Mouse (Mus musculus) kidney, embryonic 16.5 days (tissue): Measurements from ENCODE around the gene Pdzrn3. TPM values are rescaled to one million over a fixed set of nuclear protein-coding genes. Genes with fewer than 3 reads are reported as not detected.

Source experiments
- ATAC-seq: fragments of 200-750 bp; cut with Nextera tagmentation; 2 replicates; pipeline ENCODE4 v1.8.0; 2017; ENCODE audit warnings: moderate TSS enrichment; ENCODE audit not compliant: low FRiP score, low TSS enrichment
- H3K27ac ChIP-seq: fragments of 300-500 bp; sonication (generic); 2 replicates; pipeline ENCODE4 v1.5.1; 2014; ENCODE audit warnings: low read length
- H3K27me3 ChIP-seq: fragments of 300-500 bp; sonication (generic); 2 replicates; pipeline ENCODE4 v1.6.1; 2014; ENCODE audit warnings: low read length, control low read depth, mixed read lengths; ENCODE audit not compliant: insufficient read depth
- H3K36me3 ChIP-seq: fragments of 300-500 bp; sonication (generic); 2 replicates; pipeline ENCODE4 v1.6.1; 2014; ENCODE audit warnings: low read length, control low read depth, mixed read lengths; ENCODE audit not compliant: insufficient read depth
- H3K4me1 ChIP-seq: fragments of 300-500 bp; sonication (generic); 2 replicates; pipeline ENCODE4 v1.6.1; 2014; ENCODE audit warnings: low read length, control low read depth, mixed read lengths; ENCODE audit not compliant: insufficient read depth
- H3K4me2 ChIP-seq: fragments of 300-500 bp; sonication (generic); replicated peaks from 2 replicates; pipeline ENCODE4 v1.6.1; 2014; ENCODE audit warnings: low read depth, low read length
- H3K4me3 ChIP-seq: fragments of 300-500 bp; sonication (generic); 2 replicates; pipeline ENCODE4 v1.5.1; 2014; ENCODE audit warnings: mild to moderate bottlenecking, low read length
- H3K9ac ChIP-seq: fragments of 300-500 bp; sonication (generic); replicated peaks from 2 replicates; pipeline ENCODE4 v1.6.1; 2014; ENCODE audit warnings: low read length
- H3K9me3 ChIP-seq: fragments of 300-500 bp; sonication (generic); 2 replicates; pipeline ENCODE4 v1.6.1; 2016; ENCODE audit warnings: low read length, control low read depth
- WGBS: fragments of 180-500 bp; shearing (Covaris S2); extraction: QIAGEN DNeasy Blood & Tissue Kit; methylation state at CpG from one replicate; pipeline ENCODE4 v1.1.7; 2014; 5-methylcytosine and 5-hydroxymethylcytosine counted together
- polyA plus RNA-seq: library from polyadenylated mRNA; unstranded; fragments of >200 nt; fragmentation: Nextera tagmentation; extraction: Ambion mirVana; gene quantifications from 2 replicates; pipeline ENCODE4 v1.2.1, GENCODE M21; 2015

The Pdzrn3 gene
- polyA plus RNA-seq, 1 experiment from 2014 or later, result 8.7 TPM

DNA sequence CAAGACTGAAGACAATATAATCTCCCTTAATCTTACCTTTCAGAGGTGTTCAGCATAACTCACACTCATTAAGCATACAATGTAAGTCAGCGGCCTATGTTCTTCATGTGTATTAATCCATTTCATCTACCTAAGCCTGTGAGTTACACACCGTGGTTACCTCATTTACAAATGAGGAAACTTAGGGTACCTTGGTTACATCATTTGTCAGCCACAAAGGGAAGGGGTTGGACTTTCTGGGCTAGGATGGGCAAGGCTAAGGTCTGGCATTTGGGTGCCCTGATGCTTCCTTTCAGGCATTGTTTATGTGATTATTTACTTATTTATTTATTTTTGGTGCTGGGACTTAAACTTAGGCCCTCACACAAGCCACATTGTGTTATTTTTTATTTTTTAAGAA lies 78.3 kb downstream of the Pdzrn3 start:
- 99% methylated on average over 2 of the region's 2 CpGs for WGBS
- Histone ChIP-seq H3K4me3 (no peak overlapping the region), H3K4me2 (no peak overlapping the region), H3K27me3 (no peaks in the 10 kb centered on the region), H3K9me3 (no peaks in the 10 kb centered on the region), H3K9ac (no peak overlapping the region), H3K4me1 (no peaks in the 10 kb centered on the region), H3K36me3 (no peaks in the 10 kb centered on the region), H3K27ac (no peak overlapping the region)
- ATAC-seq, result no peak

DNA sequence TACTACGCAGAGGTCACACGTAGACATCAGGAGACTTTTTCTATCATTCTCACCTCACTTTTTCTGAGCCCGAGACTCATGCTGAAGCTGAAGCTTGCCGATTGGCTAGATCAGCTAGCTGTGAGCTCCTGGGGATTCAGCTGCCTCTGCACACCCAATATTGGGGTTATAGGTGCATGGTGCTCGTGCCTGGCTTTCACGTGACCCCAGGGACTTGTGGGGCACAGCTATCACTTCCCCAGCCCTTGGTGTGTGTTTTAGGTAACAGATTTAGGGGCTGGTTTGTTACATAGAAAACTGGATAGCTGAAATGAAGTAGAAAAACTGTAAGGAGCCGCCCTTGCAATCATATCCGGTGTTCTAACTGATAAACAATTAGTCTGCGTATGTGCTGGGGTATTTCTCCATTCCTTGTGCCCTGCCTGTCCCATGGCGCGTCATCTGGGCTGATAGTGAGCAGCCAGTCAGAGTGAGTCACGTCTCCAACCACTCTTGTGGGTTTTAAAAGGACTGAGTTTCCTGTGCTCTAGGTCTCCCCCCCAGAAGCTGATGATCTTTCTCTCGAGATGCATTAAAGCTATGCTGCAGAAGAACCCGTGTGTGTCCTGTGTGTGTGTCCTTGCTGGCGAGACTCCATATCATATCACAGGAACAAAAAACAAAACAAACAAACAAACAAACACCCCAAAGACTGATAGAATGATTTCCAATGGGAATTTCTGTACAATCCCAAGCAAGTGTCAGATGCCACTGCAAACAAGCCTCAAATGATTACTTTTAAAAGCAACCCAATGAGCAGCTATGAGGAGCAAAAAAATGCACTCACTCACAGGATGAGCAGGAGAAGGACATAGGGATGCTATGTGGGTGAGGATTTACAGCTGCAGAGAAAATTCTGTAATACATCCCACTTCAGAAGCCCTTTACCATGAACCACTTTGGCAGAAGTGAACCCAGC lies 79.9 kb downstream of the Pdzrn3 start:
- Histone ChIP-seq H3K4me2 (no peak overlapping the region), H3K27ac (no peak overlapping the region), H3K4me3 (no peak overlapping the region), H3K9me3 (no peaks in the 10 kb centered on the region), H3K9ac (no peak overlapping the region), H3K4me1 (peaks cover 7% of the 10 kb centered on the region), H3K36me3 (no peaks in the 10 kb centered on the region), H3K27me3 (no peaks in the 10 kb centered on the region)
- no peak for ATAC-seq
- WGBS, result 90% methylated on average over 13 of the region's 15 CpGs

GRCm38 (mm10) chr6:101296997-101297396 lies 80.7 kb downstream of the Pdzrn3 start:
- no peak overlapping the region for H3K27ac ChIP-seq
- no peaks in the 10 kb centered on the region for H3K36me3 ChIP-seq
- no peak overlapping the region for H3K4me3 ChIP-seq
- 85% methylated on average over 8 of the region's 8 CpGs for WGBS
- H3K27me3 ChIP-seq, result no peaks in the 10 kb centered on the region
- peaks cover 10% of the 10 kb centered on the region for H3K4me1 ChIP-seq
- no peaks in the 10 kb centered on the region for H3K9me3 ChIP-seq
- H3K9ac ChIP-seq, result no peak overlapping the region
- no peak overlapping the region for H3K4me2 ChIP-seq
- ATAC-seq, result no peak

- 85% methylated on average over 8 of the region's 8 CpGs for WGBS
- peaks cover 12% of the 10 kb centered on the region for H3K4me1 ChIP-seq
- no peak overlapping the region for H3K9ac ChIP-seq
- H3K27me3 ChIP-seq, result no peaks in the 10 kb centered on the region
- no peaks in the 10 kb centered on the region for H3K36me3 ChIP-seq
- ATAC-seq, result no peak
- H3K4me2 ChIP-seq, result no peak overlapping the region
- no peak overlapping the region for H3K27ac ChIP-seq
- H3K9me3 ChIP-seq, result no peaks in the 10 kb centered on the region
- H3K4me3 ChIP-seq, result no peak overlapping the region
Measured at GRCm38 (mm10) chr6:101296280-101296679, 81.4 kb downstream of the Pdzrn3 start.

GRCm38 (mm10) chr6:101293036-101293572 lies 84.6 kb downstream of the Pdzrn3 start:
- Histone ChIP-seq H3K4me2 (no peak overlapping the region), H3K9me3 (no peaks in the 10 kb centered on the region), H3K4me1 (peaks cover 28% of the 10 kb centered on the region), H3K27ac (0 out of 2 replicates have a peak overlapping the region, but pooled peaks have one; percentile 22), H3K27me3 (no peaks in the 10 kb centered on the region), H3K4me3 (no peak overlapping the region), H3K36me3 (no peaks in the 10 kb centered on the region), H3K9ac (no peak overlapping the region)
- WGBS, result 43% methylated on average over 12 of the region's 12 CpGs
- ATAC-seq, result peak; percentile 88

GRCm38 (mm10) chr6:101291944-101292343 lies 85.8 kb downstream of the Pdzrn3 start:
- H3K27ac ChIP-seq, result no peak overlapping the region
- no peaks in the 10 kb centered on the region for H3K36me3 ChIP-seq
- no peak for ATAC-seq
- peaks cover 28% of the 10 kb centered on the region for H3K4me1 ChIP-seq
- no peaks in the 10 kb centered on the region for H3K27me3 ChIP-seq
- no peak overlapping the region for H3K9ac ChIP-seq
- no peak overlapping the region for H3K4me3 ChIP-seq
- 85% methylated on average over 2 of the region's 2 CpGs for whole genome bisulfite sequencing
- H3K4me2 ChIP-seq, result no peak overlapping the region
- H3K9me3 ChIP-seq, result no peaks in the 10 kb centered on the region

DNA sequence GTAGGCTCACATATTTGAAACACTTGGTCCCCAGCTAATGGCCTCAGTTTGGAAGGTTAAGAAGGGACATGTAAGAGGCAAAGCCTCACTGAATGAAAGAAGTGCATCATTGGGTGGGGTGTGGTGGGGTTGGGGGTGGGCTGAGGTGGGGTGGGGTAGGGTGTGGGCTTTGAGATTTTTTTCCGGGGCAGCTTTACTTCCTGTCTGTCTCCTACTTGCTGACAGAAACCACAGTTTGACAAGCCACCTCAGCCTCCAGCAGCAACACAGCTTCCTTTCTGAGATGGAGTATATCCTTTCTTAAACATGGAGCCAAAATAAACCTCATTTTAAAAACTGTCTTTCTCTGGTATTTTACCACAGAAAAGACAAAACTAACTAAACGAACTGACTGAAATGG lies 87.5 kb downstream of the Pdzrn3 start:
- no peak overlapping the region for H3K9ac ChIP-seq
- peaks cover 28% of the 10 kb centered on the region for H3K4me1 ChIP-seq
- no peak for ATAC-seq
- no peak overlapping the region for H3K27ac ChIP-seq
- no peak overlapping the region for H3K4me3 ChIP-seq
- 21% methylated on average over 2 of the region's 2 CpGs for WGBS
- H3K36me3 ChIP-seq, result no peaks in the 10 kb centered on the region
- H3K27me3 ChIP-seq, result no peaks in the 10 kb centered on the region
- no peaks in the 10 kb centered on the region for H3K9me3 ChIP-seq
- H3K4me2 ChIP-seq, result no peak overlapping the region

DNA sequence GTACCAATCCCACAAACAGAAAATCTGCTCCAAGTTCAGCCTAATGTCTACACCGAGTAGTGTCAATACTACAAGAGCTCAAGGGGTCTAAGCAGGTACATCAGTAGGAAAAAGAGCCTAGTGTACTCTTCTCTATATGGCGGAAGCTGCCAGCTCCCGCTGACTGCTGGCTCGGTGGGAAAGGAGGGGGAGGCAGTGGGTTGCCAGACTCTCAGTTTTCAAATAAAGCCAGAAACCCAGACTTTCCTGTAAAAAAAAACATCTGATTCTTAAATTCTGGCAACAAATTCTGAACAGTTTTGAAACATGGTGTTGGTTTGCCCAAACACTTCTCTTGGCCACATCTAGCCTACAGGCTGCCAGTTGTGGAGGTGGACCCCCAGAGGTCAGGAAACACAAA lies 88.3 kb downstream of the Pdzrn3 start:
- 71% methylated on average over 4 of the region's 4 CpGs for WGBS
- no peak overlapping the region for H3K4me2 ChIP-seq
- H3K9ac ChIP-seq, result no peak overlapping the region

DNA sequence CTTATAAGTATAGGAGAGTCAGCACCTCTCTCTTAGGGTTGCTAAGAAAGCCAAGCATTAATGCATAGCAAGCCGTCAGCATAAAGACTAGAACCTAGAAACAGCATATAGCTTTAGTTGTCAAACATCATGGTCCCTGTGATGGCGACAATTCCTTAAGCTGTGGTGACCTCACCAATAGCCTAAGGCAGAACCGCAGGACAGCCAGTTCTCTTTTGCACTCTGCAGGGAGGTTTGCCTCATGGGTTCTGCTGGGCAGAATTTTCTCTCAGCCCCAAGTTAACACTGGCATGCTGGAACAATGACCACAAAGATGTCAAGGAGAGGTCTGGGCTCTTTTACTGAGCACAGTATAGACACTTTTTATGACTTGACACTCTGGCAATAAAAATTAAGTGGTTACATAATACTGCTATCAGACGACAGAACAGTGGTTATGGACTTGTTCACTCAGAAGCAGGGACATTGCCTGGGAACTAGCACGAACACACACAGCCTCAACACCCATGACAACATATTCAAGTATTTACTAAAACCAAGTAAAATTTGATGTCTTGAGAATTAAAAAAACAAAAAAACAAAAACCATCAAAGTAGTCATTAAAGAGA lies 90.0 kb downstream of the Pdzrn3 start:
- H3K9me3 ChIP-seq, result no peaks in the 10 kb centered on the region
- 56% methylated on average over 5 of the region's 5 CpGs for WGBS
- H3K4me2 ChIP-seq, result no peak overlapping the region
- H3K36me3 ChIP-seq, result no peaks in the 10 kb centered on the region
- H3K9ac ChIP-seq, result no peak overlapping the region
- no peak overlapping the region for H3K27ac ChIP-seq
- peaks cover 34% of the 10 kb centered on the region for H3K4me1 ChIP-seq
- H3K4me3 ChIP-seq, result no peak overlapping the region
- no peaks in the 10 kb centered on the region for H3K27me3 ChIP-seq
- no peak for ATAC-seq

More for the DNA sequence above, 88.3 kb downstream of the Pdzrn3 start:
- no peaks in the 10 kb centered on the region for H3K9me3 ChIP-seq
- H3K27ac ChIP-seq, result no peak overlapping the region
- no peaks in the 10 kb centered on the region for H3K27me3 ChIP-seq
- H3K4me1 ChIP-seq, result peaks cover 32% of the 10 kb centered on the region
- H3K4me3 ChIP-seq, result no peak overlapping the region
- no peak for ATAC-seq
- no peaks in the 10 kb centered on the region for H3K36me3 ChIP-seq

DNA sequence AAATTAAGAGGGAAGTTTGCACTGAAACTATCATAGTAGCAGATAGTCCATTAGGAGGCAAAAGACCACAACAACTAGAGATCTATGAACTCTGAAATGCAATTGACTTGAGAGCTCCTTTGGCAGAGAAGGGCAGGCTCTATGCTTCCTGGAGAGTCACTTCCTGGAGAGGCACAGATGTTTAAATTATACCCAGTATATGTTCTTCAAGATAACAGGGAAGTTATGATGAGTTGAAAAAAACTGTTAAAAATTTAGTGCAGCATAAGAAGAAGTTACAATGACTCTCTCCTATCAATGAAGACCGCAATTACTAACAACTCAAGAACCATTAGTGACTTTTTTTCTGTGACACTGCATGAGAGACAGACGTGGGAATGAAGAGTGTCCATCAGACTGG lies 90.6 kb downstream of the Pdzrn3 start:
- peaks cover 35% of the 10 kb centered on the region for H3K4me1 ChIP-seq
- 82% methylated on average over 2 of the region's 2 CpGs for WGBS

More for the DNA sequence above, 90.6 kb downstream of the Pdzrn3 start:
- no peaks in the 10 kb centered on the region for H3K9me3 ChIP-seq
- no peaks in the 10 kb centered on the region for H3K36me3 ChIP-seq
- H3K4me2 ChIP-seq, result no peak overlapping the region
- ATAC-seq, result no peak
- H3K9ac ChIP-seq, result no peak overlapping the region
- no peak overlapping the region for H3K27ac ChIP-seq
- H3K4me3 ChIP-seq, result no peak overlapping the region
- H3K27me3 ChIP-seq, result no peaks in the 10 kb centered on the region
